Mouse (Mus musculus) forebrain, embryonic 11.5 days (tissue): Measurements from ENCODE around the gene Proser3. TPM values are rescaled to one million over a fixed set of nuclear protein-coding genes. Genes with fewer than 3 reads are reported as not detected.
A peak's percentile ranks its signal among the peaks of the same experiment; 100 is the strongest.

Source experiments
- ATAC-seq: fragments of 200-750 bp; cut with Nextera tagmentation; replicated peaks from 2 replicates; pipeline ENCODE4 v1.8.0; 2017; ENCODE audit warnings: moderate TSS enrichment; ENCODE audit not compliant: low FRiP score
- DNase-seq: peaks from one replicate; pipeline ENCODE4 v3.0.0-alpha.2; 2017; ENCODE audit warnings: low spot score
- H3K27ac ChIP-seq: fragments of 300-500 bp; sonication (generic); 2 replicates; pipeline ENCODE4 v1.5.1; 2014; ENCODE audit warnings: low read depth, low read length
- H3K27me3 ChIP-seq: fragments of 300-500 bp; sonication (generic); 2 replicates; pipeline ENCODE4 v1.6.1; 2014; ENCODE audit warnings: mild to moderate bottlenecking, low read length, mixed read lengths; ENCODE audit not compliant: control insufficient read depth, insufficient read depth
- H3K36me3 ChIP-seq: fragments of 300-500 bp; sonication (generic); 2 replicates; pipeline ENCODE4 v1.6.1; 2014; ENCODE audit warnings: mild to moderate bottlenecking, low read length, moderate library complexity, mixed read lengths; ENCODE audit not compliant: control insufficient read depth, insufficient read depth
- H3K4me1 ChIP-seq: fragments of 300-500 bp; sonication (generic); replicated peaks from 2 replicates; pipeline ENCODE4 v1.6.1; 2014; ENCODE audit warnings: low read length, mixed read lengths; ENCODE audit not compliant: control insufficient read depth, insufficient read depth
- H3K4me2 ChIP-seq: fragments of 300-500 bp; sonication (generic); 2 replicates; pipeline ENCODE4 v1.6.1; 2014; ENCODE audit warnings: low read depth, mild to moderate bottlenecking, low read length, moderate library complexity, mixed read lengths; ENCODE audit not compliant: severe bottlenecking
- H3K4me3 ChIP-seq: fragments of 300-500 bp; sonication (generic); 2 replicates; pipeline ENCODE4 v1.5.1; 2014; ENCODE audit warnings: low read depth, low read length
- H3K9ac ChIP-seq: fragments of 300-500 bp; sonication (generic); 2 replicates; pipeline ENCODE4 v1.6.1; 2014; ENCODE audit warnings: low read length
- H3K9me3 ChIP-seq: fragments of 300-500 bp; sonication (generic); 2 replicates; pipeline ENCODE4 v1.6.1; 2016; ENCODE audit warnings: low read length, mixed read lengths; ENCODE audit not compliant: control insufficient read depth
- WGBS: fragments of 180-500 bp; shearing (Covaris S2); extraction: QIAGEN DNeasy Blood & Tissue Kit; methylation state at CpG from one replicate; pipeline ENCODE4 v1.1.7; 2014; 5-methylcytosine and 5-hydroxymethylcytosine counted together
- polyA plus RNA-seq: library from polyadenylated mRNA; unstranded; fragments of >200 nt; fragmentation: Nextera tagmentation; extraction: Ambion mirVana; gene quantifications from 2 replicates; pipeline ENCODE4 v1.2.1, GENCODE M21; 2014

Proser3 gene
- polyA plus RNA-seq, 1 experiment from 2014 or later: 23.6 TPM

DNA sequence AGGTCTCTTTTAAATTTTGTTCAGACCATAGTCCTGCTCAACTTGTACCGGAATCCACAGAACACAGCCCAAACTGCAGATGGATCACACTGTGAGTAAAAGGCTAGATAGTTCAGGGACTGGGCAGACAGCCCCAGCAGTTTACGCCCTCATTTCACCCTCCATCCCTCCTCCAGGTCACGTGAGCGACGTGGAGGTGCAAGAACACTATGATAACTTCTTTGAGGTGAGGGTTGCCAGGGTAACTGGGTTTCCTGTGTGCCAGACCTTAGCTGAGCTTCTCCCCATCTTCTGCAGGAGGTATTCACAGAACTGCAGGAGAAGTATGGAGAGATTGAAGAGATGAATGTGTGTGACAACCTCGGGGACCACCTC lies 11.8 kb upstream of the Proser3 start:
- H3K4me3 ChIP-seq: peak overlapping the region; percentile 66
- peak overlapping the region; percentile 80; the same call in 1 of the 2 replicates for H3K27ac ChIP-seq
- H3K27me3 ChIP-seq: no peaks in the 10 kb centered on the region
- peak overlapping the region; percentile 87 for H3K4me2 ChIP-seq
- no peak for DNase-seq
- whole genome bisulfite sequencing: 20% methylated on average over 6 of the region's 6 CpGs
- peaks cover 8% of the 10 kb centered on the region; the same call in 1 of the 2 replicates for H3K4me1 ChIP-seq
- H3K9ac ChIP-seq: peak overlapping the region; percentile 70
- ATAC-seq: no peak
- H3K9me3 ChIP-seq: no peaks in the 10 kb centered on the region
- peaks cover 1% of the 10 kb centered on the region for H3K36me3 ChIP-seq

- peak within 1 kb of the TSS; percentile 66 for H3K4me3 ChIP-seq
- DNase-seq (peak; percentile 96), ATAC-seq (peak; percentile 84)
- H3K4me1 ChIP-seq: peaks cover 8% of the 10 kb centered on the region; the same call in 1 of the 2 replicates
- H3K27me3 ChIP-seq: no peaks in the 10 kb centered on the region
- H3K9ac ChIP-seq: peak within 1 kb of the TSS; percentile 70
- H3K4me2 ChIP-seq: peak within 1 kb of the TSS; percentile 87
- peak within 1 kb of the TSS; percentile 80 for H3K27ac ChIP-seq
- no peaks in the 10 kb centered on the region for H3K9me3 ChIP-seq
- no peaks in the 10 kb centered on the region; the same call in 1 of the 2 replicates for H3K36me3 ChIP-seq
- under 1% methylated on average over 44 of the region's 45 CpGs for WGBS
Measured at GRCm38 (mm10) chr7:30563117-30563905, 11.2 kb upstream of the Proser3 start, which contains the start of the genes U2af1l4, Gm49396 and Psenen. Gene U2af1l4 (plus strand): TSS chr7:30563301. Gene Gm49396 (plus strand): TSS chr7:30563344. Gene Psenen (minus strand): TSS chr7:30563627.

GRCm38 (mm10) chr7:30562526-30563116 lies 10.5 kb upstream of the Proser3 start:
- Histone ChIP-seq H3K4me3 (peak overlapping the region; percentile 66), H3K36me3 (no peaks in the 10 kb centered on the region; the same call in 1 of the 2 replicates), H3K4me1 (peaks cover 8% of the 10 kb centered on the region; the same call in 1 of the 2 replicates), H3K27me3 (no peaks in the 10 kb centered on the region), H3K27ac (peak overlapping the region; percentile 2; the same call in 1 of the 2 replicates), H3K4me2 (peak overlapping the region; percentile 87), H3K9me3 (no peaks in the 10 kb centered on the region), H3K9ac (peak overlapping the region; percentile 70)
- ATAC-seq (no peak; the same call in 1 of the 2 replicates), DNase-seq (no peak)
- 2% methylated on average over 27 of the region's 27 CpGs for whole genome bisulfite sequencing

DNA sequence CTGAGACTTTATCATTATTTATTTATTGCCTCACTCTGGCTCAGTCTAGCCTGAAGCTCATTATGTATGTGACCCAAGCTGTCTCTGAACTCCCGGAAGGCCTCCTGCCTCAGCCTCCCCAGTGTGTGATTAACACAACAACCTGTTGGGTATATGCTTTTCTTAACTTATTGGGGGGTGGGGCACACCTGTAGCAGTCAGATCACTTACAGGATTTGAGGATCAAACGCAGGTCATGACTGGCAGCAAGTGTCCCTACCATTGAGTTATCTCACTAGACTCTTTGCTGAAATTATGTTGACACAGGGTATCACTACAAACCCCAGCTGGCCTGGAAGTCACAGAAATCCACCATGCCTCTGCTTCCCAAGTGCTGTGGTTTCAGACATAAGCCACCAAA lies 8.2 kb upstream of the Proser3 start:
- H3K4me2 ChIP-seq: no peak overlapping the region
- H3K4me3 ChIP-seq: no peak overlapping the region
- 76% methylated on average over 2 of the region's 2 CpGs for WGBS

GRCm38 (mm10) chr7:30559443-30559954 lies 7.4 kb upstream of the Proser3 start, which contains the start of gene Lin37:
Gene Lin37 (minus strand): TSS chr7:30559838.
- peaks cover 8% of the 10 kb centered on the region; the same call in 1 of the 2 replicates for H3K4me1 ChIP-seq
- peak; percentile 85 for ATAC-seq
- H3K27ac ChIP-seq: no peak within 1 kb of the TSS
- H3K4me2 ChIP-seq: peak within 1 kb of the TSS; percentile 87
- peaks cover 3% of the 10 kb centered on the region; the same call in 1 of the 2 replicates for H3K36me3 ChIP-seq
- no peaks in the 10 kb centered on the region for H3K9me3 ChIP-seq
- peak; percentile 96 for DNase-seq
- under 1% methylated on average over 20 of the region's 20 CpGs for WGBS
- H3K4me3 ChIP-seq: peak within 1 kb of the TSS; percentile 51
- H3K9ac ChIP-seq: peak within 1 kb of the TSS; percentile 64
- no peaks in the 10 kb centered on the region for H3K27me3 ChIP-seq

More for the DNA sequence above, 8.2 kb upstream of the Proser3 start:
- Histone ChIP-seq H3K36me3 (peaks cover 3% of the 10 kb centered on the region; the same call in 1 of the 2 replicates), H3K27ac (no peak overlapping the region), H3K4me1 (peaks cover 8% of the 10 kb centered on the region; the same call in 1 of the 2 replicates), H3K9ac (no peak overlapping the region; the same call in 1 of the 2 replicates), H3K27me3 (no peaks in the 10 kb centered on the region), H3K9me3 (no peaks in the 10 kb centered on the region)
- ATAC-seq (no peak), DNase-seq (no peak)

- H3K27me3 ChIP-seq: no peaks in the 10 kb centered on the region
- H3K4me3 ChIP-seq: peak overlapping the region; percentile 51
- DNase-seq: no peak
- no peaks in the 10 kb centered on the region for H3K9me3 ChIP-seq
- peaks cover 6% of the 10 kb centered on the region; the same call in 1 of the 2 replicates for H3K4me1 ChIP-seq
- 19% methylated on average over 12 of the region's 12 CpGs for WGBS
- no peak for ATAC-seq
- no peak overlapping the region for H3K27ac ChIP-seq
- H3K36me3 ChIP-seq: peaks cover 3% of the 10 kb centered on the region; the same call in 1 of the 2 replicates
- peak overlapping the region; percentile 64 for H3K9ac ChIP-seq
- peak overlapping the region; percentile 87 for H3K4me2 ChIP-seq
Measured at GRCm38 (mm10) chr7:30558656-30559442, 6.8 kb upstream of the Proser3 start.

- Histone ChIP-seq H3K4me3 (no peak overlapping the region), H3K9me3 (no peaks in the 10 kb centered on the region), H3K4me1 (peaks cover 7% of the 10 kb centered on the region; the same call in 1 of the 2 replicates), H3K36me3 (peaks cover 3% of the 10 kb centered on the region; the same call in 1 of the 2 replicates), H3K27me3 (no peaks in the 10 kb centered on the region), H3K27ac (no peak overlapping the region), H3K4me2 (0 out of 2 replicates have a peak overlapping the region, but pooled peaks have one; percentile 18), H3K9ac (no peak overlapping the region)
- ATAC-seq (no peak), DNase-seq (no peak)
- 87% methylated on average over 13 of the region's 13 CpGs for WGBS
Measured at GRCm38 (mm10) chr7:30557901-30558514, 5.9 kb upstream of the Proser3 start.
